Mouse (Mus musculus) lung, postnatal 0 days (tissue): ENCODE results near the gene Pde4a. TPM values are rescaled to one million over a fixed set of nuclear protein-coding genes. Genes with fewer than 3 reads are reported as not detected.

Experiments
- ATAC-seq: fragments of 200-750 bp; cut with Nextera tagmentation; 2 replicates; pipeline ENCODE4 v1.8.0; 2017; ENCODE audit warnings: moderate library complexity
- DNase-seq: peaks from one replicate; pipeline ENCODE4 v3.0.0-alpha.2; 2016; ENCODE audit warnings: low spot score
- H3K27ac ChIP-seq: fragments of 300-500 bp; sonication (generic); 2 replicates; pipeline ENCODE4 v1.5.1; 2014; ENCODE audit warnings: antibody characterized with exemption, mild to moderate bottlenecking, low read length, mixed read lengths
- H3K27me3 ChIP-seq: fragments of 300-500 bp; sonication (generic); replicated peaks from 2 replicates; pipeline ENCODE4 v1.6.1; 2014; ENCODE audit warnings: low read length, mixed read lengths; ENCODE audit not compliant: insufficient read depth
- H3K36me3 ChIP-seq: fragments of 300-500 bp; sonication (generic); 2 replicates; pipeline ENCODE4 v1.6.1; 2014; ENCODE audit warnings: low read length, mixed read lengths; ENCODE audit not compliant: insufficient read depth
- H3K4me1 ChIP-seq: fragments of 300-500 bp; sonication (generic); 2 replicates; pipeline ENCODE4 v1.6.1; 2014; ENCODE audit warnings: antibody characterized with exemption, low read depth, low read length, mixed read lengths; ENCODE audit not compliant: insufficient read depth
- H3K4me2 ChIP-seq: fragments of 300-500 bp; sonication (generic); replicated peaks from 2 replicates; pipeline ENCODE4 v1.6.1; 2014; ENCODE audit warnings: low read depth, mild to moderate bottlenecking, low read length, moderate library complexity, mixed read lengths
- H3K4me3 ChIP-seq: fragments of 300-500 bp; sonication (generic); 2 replicates; pipeline ENCODE4 v1.5.1; 2014; ENCODE audit warnings: low read depth, low read length
- H3K9ac ChIP-seq: fragments of 300-500 bp; sonication (generic); replicated peaks from 2 replicates; pipeline ENCODE4 v1.6.1; 2014; ENCODE audit warnings: low read depth, mild to moderate bottlenecking
- H3K9me3 ChIP-seq: fragments of 300-500 bp; sonication (generic); 2 replicates; pipeline ENCODE4 v1.6.1; 2016; ENCODE audit warnings: low read length, mixed read lengths
- CTCF ChIP-seq: IDR thresholded peaks from 2 replicates; pipeline ENCODE4 v1.5.1; 2016; ENCODE audit warnings: antibody characterized with exemption, mild to moderate bottlenecking
- EP300 ChIP-seq: IDR thresholded peaks from 2 replicates; pipeline ENCODE4 v1.6.1; 2016; ENCODE audit warnings: antibody characterized with exemption, mild to moderate bottlenecking, control low read depth
- WGBS: fragments of 180-500 bp; shearing (Covaris S2); extraction: QIAGEN DNeasy Blood & Tissue Kit; methylation state at CpG from one replicate; pipeline ENCODE4 v1.1.7; 2014; 5-methylcytosine and 5-hydroxymethylcytosine counted together
- polyA plus RNA-seq: library from polyadenylated mRNA; unstranded; fragments of >200 nt; fragmentation: Nextera tagmentation; extraction: Ambion mirVana; gene quantifications from 2 replicates; pipeline ENCODE4 v1.2.1, GENCODE M21; 2015

Gene Pde4a
- polyA plus RNA-seq: 3.9 and 4.7 TPM in 2 replicates

GRCm38 (mm10) chr9:21165041-21165951, at the start of gene Pde4a:
Gene Pde4a, plus strand, starts transcription at chr9:21165714.
- Histone ChIP-seq H3K9me3 (no peaks in the 10 kb centered on the region), H3K27ac (peak within 1 kb of the TSS; percentile 86; the same call in 1 of the 2 replicates), H3K4me3 (peak within 1 kb of the TSS; percentile 43), H3K36me3 (no peaks in the 10 kb centered on the region), H3K4me1 (peaks cover 21% of the 10 kb centered on the region), H3K9ac (peak within 1 kb of the TSS; percentile 35; the same call in 1 of the 2 replicates), H3K27me3 (peaks cover 33% of the 10 kb centered on the region), H3K4me2 (peak within 1 kb of the TSS; percentile 80)
- no peak for TF ChIP-seq EP300
- TF ChIP-seq CTCF: no peak
- DNase-seq: peak; percentile 31
- WGBS: under 1% methylated on average over 78 of the region's 86 CpGs
- ATAC-seq: peak; percentile 6

- Histone ChIP-seq H3K4me1 (no peaks in the 10 kb centered on the region), H3K9me3 (no peaks in the 10 kb centered on the region), H3K27ac (no peak overlapping the region), H3K4me2 (no peak overlapping the region), H3K9ac (no peak overlapping the region), H3K4me3 (no peak overlapping the region), H3K36me3 (peaks cover 10% of the 10 kb centered on the region), H3K27me3 (no peaks in the 10 kb centered on the region)
- WGBS: 68% methylated on average over 6 of the region's 6 CpGs
- TF ChIP-seq EP300 (no peak), CTCF (no peak)
- ATAC-seq: no peak
- no peak for DNase-seq
Measured at GRCm38 (mm10) chr9:21117073-21117472, 48.4 kb upstream of the Pde4a start.

- Histone ChIP-seq H3K4me3 (no peak overlapping the region), H3K36me3 (0 out of 2 replicates have a peak, but pooled peaks cover 11% of the 10 kb centered on the region), H3K4me2 (no peak overlapping the region), H3K27me3 (no peaks in the 10 kb centered on the region), H3K27ac (no peak overlapping the region), H3K9ac (no peak overlapping the region), H3K4me1 (no peaks in the 10 kb centered on the region), H3K9me3 (no peaks in the 10 kb centered on the region)
- TF ChIP-seq CTCF: no peak
- TF ChIP-seq EP300: no peak
- WGBS: 87% methylated on average over 16 of the region's 16 CpGs
- ATAC-seq (no peak), DNase-seq (no peak)
Measured at GRCm38 (mm10) chr9:21121483-21121882, 44.0 kb upstream of the Pde4a start.

- Histone ChIP-seq H3K4me2 (no peak overlapping the region), H3K27ac (no peak overlapping the region), H3K4me3 (no peak overlapping the region), H3K27me3 (no peaks in the 10 kb centered on the region), H3K36me3 (peaks cover 11% of the 10 kb centered on the region; the same call in 1 of the 2 replicates), H3K4me1 (no peaks in the 10 kb centered on the region), H3K9me3 (no peaks in the 10 kb centered on the region), H3K9ac (no peak overlapping the region)
- DNase-seq (no peak), ATAC-seq (no peak)
- 79% methylated on average over 5 of the region's 5 CpGs for WGBS
- TF ChIP-seq EP300 (no peak), CTCF (no peak)
Measured at GRCm38 (mm10) chr9:21124837-21125236, 40.7 kb upstream of the Pde4a start.

GRCm38 (mm10) chr9:21125502-21126258, 39.8 kb upstream of the Pde4a start:
- Histone ChIP-seq H3K9ac (no peak overlapping the region), H3K36me3 (peaks cover 11% of the 10 kb centered on the region; the same call in 1 of the 2 replicates), H3K4me3 (no peak overlapping the region), H3K9me3 (no peaks in the 10 kb centered on the region), H3K4me2 (no peak overlapping the region), H3K27me3 (no peaks in the 10 kb centered on the region), H3K4me1 (no peaks in the 10 kb centered on the region), H3K27ac (no peak overlapping the region)
- DNase-seq (no peak), ATAC-seq (no peak)
- 74% methylated on average over 9 of the region's 9 CpGs for WGBS
- no peak for TF ChIP-seq EP300
- TF ChIP-seq CTCF: no peak

GRCm38 (mm10) chr9:21126259-21126627, 39.3 kb upstream of the Pde4a start:
- H3K4me1 ChIP-seq: no peaks in the 10 kb centered on the region
- WGBS: 50% methylated on average over 2 of the region's 2 CpGs
- no peak overlapping the region for H3K27ac ChIP-seq
- H3K4me3 ChIP-seq: no peak overlapping the region
- no peak overlapping the region for H3K4me2 ChIP-seq
- no peak for TF ChIP-seq CTCF
- TF ChIP-seq EP300: no peak
- H3K36me3 ChIP-seq: peaks cover 11% of the 10 kb centered on the region; the same call in 1 of the 2 replicates
- no peaks in the 10 kb centered on the region for H3K27me3 ChIP-seq
- H3K9ac ChIP-seq: no peak overlapping the region
- ATAC-seq (no peak), DNase-seq (peak; percentile 55)
- H3K9me3 ChIP-seq: no peaks in the 10 kb centered on the region
